Mouse (Mus musculus) left cerebral cortex, adult 2 months (tissue): ENCODE data around the gene Foxb1. TPM values are rescaled to one million over a fixed set of nuclear protein-coding genes. Genes with fewer than 3 reads are reported as not detected.

Experiments
- DNase-seq, 2 experiments: peaks; one replicate each; pipeline ENCODE4 v3.0.0; 2021 to 2022; ENCODE audit warnings: low spot score in 2 of 2, mixed read lengths in 1 of 2; ENCODE audit errors: extremely low spot score in 1 of 2
- H3K27ac ChIP-seq: fragments of 200-600 bp; 2 replicates; pipeline ENCODE4 v1.8.1; 2022
- H3K4me3 ChIP-seq: fragments of 200-600 bp; 2 replicates; pipeline ENCODE4 v1.8.1; 2022
- CTCF ChIP-seq: fragments of 200-600 bp; IDR thresholded peaks from 2 replicates; pipeline ENCODE4 v1.8.1; 2022; ENCODE audit warnings: antibody characterized with exemption, mild to moderate bottlenecking, moderate library complexity
- intact Hi-C: fragments of 180-260 bp; cut with DNase I; formaldehyde crosslinking; loops from one replicate; pipeline ENCODE4 v1.15.1; 2025
- long read RNA-seq, 2 experiments: library from polyadenylated mRNA; stranded (forward); transcript quantifications; one replicate each; pipeline ENCODE4 v2.0.0; 2021; ENCODE audit warnings: borderline mapping rate in 2 of 2
- total RNA-seq, 2 experiments: library from RNA; stranded (reverse); gene quantifications; 2 replicates each; pipeline ENCODE4 v1.2.3; 2021

Foxb1 gene
- not detected for total RNA-seq
- long read RNA-seq, experiment 1: 0 reads
- long read RNA-seq, experiment 2: 0 reads

DNA sequence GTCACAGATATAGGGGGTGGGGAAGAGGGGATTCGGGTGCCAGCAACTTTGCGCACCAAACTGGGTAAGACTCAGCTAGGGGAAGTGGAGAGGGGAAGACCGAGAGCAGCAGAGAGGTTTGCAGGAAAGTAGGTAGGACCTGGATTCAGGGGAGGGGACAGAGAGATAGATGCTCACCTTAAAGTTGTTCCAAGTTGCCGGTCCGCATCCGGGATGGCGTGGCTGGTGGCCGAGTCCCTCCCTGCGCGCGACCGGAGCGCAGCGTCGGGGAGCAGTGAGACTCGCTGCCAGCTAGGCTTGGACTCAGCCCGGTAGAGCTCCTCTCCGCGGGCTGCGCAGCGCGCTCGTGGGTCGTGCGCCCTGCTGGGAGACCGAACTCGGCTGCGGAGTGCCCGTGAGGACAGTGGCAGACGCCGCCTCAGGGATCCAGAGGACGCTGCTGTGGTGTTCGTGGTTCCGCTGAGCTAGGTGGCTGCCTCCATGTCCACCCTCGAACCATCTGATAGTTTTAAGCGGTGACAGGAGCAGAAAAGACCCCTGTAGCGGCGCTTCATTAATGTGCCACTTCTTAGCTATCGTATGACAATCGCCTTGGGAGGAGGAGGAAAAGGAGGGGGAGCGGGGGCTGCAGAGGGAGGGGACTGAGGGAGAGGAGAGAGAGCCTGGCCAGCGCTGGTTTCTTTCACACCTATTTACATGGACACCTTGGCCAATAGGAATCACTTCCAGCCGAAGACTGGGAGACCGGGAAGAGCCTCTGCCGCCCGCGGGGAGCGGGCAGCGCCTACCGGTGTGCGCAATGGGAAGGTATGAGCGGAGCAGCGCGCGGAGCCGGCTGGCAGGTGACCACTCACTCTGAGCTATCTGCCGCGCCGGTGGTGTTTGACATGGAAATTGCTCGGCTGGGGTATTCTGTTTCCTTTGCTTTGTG, at the start of gene Foxb1:
Foxb1 (minus strand) TSS at position 570 of the 931 bp plus-strand sequence.
- DNase-seq: no peak
- no peak for TF ChIP-seq CTCF
- intact Hi-C loops: no loop called here
- Histone ChIP-seq H3K4me3 (no peak within 1 kb of the TSS), H3K27ac (no peak within 1 kb of the TSS)

DNA sequence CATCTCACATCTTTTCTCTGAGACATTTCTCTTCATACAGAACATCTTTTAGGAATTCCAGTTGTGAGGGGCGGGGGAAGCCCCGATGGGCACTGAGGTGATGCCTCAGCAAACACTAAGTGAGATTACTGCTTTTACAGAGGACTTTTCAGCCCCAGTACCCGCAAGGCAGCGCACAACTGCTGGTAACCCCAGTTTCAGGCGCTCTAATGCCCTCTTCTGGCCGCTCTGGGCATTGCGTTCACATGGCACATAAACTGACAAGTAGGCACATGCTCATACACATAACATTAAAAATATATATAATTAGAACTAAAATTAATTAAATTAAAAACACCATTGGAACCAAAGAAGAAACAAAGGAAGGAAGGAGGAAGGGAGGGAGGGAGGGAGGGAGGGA, 29.8 kb upstream of the Foxb1 start:
- TF ChIP-seq CTCF: peak; percentile 18
- H3K4me3 ChIP-seq: no peak overlapping the region
- no peak for DNase-seq
- no peak overlapping the region for H3K27ac ChIP-seq
- intact Hi-C loops: no loop called here

DNA sequence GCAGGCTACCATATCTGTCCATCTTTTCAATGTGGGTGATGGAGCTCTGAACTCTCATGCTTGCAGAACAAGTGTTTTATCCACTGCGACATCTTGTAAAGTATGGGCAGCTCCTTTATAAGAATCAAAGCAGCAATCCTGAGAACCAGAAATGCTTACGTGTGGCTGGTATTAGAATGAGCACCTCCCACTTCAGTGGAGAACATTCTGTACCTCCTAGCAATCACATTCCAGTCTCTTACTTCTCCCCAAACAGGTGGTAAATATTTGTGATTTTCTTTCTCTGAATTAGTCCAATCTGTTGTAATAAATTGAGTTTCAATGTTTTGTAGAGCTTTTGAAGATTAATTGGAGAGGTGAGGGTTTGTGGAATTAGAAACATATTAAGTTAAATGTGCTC, 19.3 kb upstream of the Foxb1 start:
- no peak for DNase-seq
- no peak overlapping the region for H3K27ac ChIP-seq
- no peak overlapping the region for H3K4me3 ChIP-seq
- intact Hi-C loops: loop anchor here (10.0 kb wide), 1 partner anchor 205 kb away; the partner anchor contains the start of gene Bnip2
- TF ChIP-seq CTCF: no peak

DNA sequence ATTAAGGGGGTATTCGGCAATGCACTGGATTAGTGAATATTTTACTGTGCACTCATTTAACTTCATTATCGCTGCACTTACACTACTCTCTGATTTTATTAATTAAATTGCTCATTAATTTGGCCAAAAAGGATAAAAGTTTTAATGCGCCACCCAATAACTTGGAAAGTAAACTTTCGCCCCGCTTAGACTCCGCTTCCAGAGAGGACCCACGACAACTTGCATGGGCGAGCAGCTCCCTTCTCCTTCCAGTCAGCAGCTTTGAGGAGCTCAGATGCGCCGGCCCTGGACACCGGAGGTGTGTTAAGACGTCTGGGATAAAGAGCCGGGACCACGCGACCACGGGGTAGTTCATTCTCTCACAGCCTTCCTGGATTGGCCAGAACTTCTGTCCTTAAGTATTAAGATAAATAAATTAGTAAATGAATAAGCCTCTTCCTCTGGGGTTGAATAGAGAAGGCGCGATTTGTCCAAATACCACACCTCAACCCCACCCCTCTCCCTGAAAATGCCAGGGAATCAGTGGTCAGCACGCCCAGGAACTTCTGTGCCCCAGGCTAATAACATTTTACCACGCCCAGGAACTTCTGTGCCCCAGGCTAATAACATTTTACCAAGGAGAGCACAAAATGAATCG, 9.3 kb upstream of the Foxb1 start:
- DNase-seq: no peak
- no peak for TF ChIP-seq CTCF
- no peak overlapping the region for H3K27ac ChIP-seq
- intact Hi-C loops: loop anchor here (10.0 kb wide), 1 partner anchor 215 kb away; the partner anchor contains the start of gene Bnip2
- no peak overlapping the region for H3K4me3 ChIP-seq

DNA sequence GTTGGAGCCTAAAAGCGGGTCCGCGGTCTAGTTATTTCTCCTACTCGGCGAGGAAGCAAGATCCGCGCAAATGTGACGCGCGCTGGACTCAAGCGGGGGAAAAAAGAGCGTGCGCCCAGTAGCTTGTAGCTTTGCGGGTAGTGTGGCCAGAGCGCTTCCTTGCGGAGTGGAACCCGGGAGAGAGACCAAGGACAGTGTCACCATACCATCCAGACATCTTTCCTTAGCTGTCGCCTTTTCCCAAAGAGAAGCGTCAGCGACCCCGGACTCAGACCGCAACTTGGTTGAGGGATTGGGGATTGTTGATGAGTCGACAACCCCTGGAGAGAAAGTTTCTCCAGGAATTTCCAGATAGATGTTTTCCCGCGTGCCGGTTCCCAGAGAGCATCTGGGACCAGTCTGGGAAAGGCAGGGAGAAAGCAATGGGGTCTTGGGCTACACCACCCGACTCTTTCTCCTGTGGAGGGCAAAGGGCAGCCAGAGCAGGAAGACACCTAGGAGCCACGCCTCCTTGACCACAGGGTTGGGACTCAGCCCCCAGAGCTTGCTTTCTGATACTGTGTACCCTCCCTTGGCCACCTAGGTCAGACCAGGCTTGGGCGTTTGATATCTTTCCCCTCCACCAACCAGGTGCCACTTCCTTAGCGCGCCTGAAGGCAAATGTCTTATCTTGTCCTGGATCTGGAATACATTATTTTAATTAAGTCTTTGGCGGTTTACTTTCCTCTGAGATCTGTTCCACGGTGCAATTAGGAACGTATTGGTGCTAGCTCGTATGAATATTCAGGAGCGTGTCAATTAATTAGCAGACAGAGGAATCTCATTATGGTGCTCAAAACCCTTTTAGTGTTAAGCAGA, 8.6 kb upstream of the Foxb1 start:
- intact Hi-C loops: no loop called here
- Histone ChIP-seq H3K4me3 (no peak overlapping the region), H3K27ac (no peak overlapping the region)
- TF ChIP-seq CTCF: no peak
- no peak for DNase-seq

DNA sequence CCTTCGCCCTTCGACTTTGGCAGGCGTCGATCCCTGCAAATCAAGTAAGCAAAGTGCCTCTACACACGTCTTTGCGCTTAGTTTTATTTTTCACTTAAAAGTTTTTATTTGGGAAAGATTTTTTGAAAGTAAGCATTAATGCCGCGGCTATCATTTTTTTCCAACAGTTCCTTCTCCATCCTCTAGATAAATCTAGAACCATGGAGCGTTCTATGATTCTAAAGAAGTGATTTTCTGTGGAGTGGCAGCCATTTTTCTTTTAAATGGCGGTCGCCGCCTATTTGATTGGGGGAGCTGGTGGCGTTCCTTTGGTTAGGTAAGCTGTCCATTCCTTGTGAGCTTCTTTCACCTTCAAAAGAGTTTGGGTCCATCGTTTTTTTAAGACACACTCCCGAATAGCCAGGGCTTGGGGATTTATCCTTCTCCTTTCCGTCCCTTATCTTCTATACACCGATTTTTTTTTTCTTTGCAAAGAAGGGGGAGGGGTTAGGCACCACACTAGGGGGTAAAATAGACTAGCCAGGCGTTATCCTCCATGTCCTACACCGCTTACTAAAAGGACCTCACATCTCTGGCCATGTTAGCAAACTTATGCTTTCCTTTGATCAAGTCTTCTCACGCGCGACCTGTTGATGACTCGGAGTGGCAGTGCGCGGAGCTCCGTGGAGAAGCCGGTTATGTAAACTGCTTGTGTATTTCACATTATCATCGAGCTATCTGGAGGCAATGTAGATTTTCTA, 7.6 kb upstream of the Foxb1 start:
- no peak overlapping the region for H3K4me3 ChIP-seq
- intact Hi-C loops: no loop called here
- DNase-seq: no peak
- no peak overlapping the region for H3K27ac ChIP-seq
- TF ChIP-seq CTCF: no peak

DNA sequence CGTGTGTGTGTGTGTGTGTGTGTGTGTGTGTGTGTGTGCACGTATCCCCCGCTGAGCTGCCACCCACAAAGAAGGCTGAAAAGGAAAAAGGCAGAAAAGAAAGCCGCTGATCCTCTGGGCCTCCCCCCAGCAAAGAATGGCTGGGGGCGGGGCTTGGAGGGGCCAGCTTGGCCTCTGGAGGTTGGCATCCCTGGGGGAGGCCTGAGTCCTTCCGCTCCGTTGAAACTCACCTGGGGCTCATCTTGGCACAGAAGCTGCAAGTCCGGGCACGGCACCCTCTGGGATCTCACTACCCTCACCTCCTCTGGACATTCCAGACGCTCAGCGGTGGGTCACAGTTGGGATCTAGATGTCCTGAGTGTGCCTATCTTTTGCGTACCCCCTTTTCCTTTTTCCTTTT, 6.7 kb upstream of the Foxb1 start:
- H3K27ac ChIP-seq: no peak overlapping the region
- no peak for DNase-seq
- intact Hi-C loops: no loop called here
- no peak for TF ChIP-seq CTCF
- no peak overlapping the region for H3K4me3 ChIP-seq

DNA sequence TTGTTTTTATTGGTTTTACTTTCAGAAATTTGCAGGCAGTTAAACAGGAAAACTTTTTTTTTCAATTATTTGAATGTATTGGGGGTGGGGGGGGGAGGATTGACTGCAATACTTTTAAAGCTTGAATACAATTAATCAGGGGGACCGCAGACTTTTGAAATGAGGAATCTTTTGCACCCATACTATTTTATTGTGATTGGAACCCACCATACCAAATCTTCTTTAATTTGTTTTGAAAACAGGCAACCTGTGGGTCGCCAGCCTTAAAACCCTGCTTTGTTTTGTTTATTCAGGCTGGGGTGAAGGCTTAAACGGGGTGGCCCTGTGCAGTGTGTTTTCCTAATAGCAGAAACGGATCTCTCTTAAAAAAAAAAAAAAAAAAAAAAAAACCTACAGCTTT, 6.2 kb upstream of the Foxb1 start:
- no peak for TF ChIP-seq CTCF
- Histone ChIP-seq H3K4me3 (no peak overlapping the region), H3K27ac (no peak overlapping the region)
- intact Hi-C loops: no loop called here
- DNase-seq: no peak

DNA sequence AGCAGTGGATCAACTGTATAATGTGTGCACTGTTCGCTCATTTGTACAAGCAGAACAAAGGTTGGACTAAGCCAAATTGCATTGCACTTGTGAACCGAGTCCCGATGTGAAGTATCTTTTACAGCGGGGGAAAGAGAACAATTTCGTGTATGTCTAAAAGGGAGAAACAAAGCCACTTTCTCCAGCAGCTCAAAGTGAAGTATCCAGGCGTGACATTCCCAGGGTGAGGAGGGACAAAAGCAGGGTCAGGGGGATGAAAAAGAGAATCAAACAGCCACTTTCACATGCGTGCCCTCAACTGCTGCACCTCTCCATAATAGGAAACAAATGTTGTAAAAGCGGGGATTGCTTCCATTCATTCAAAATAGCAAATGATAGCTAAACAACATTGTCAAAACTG, 5.6 kb upstream of the Foxb1 start:
- Histone ChIP-seq H3K27ac (no peak overlapping the region), H3K4me3 (no peak overlapping the region)
- no peak for TF ChIP-seq CTCF
- intact Hi-C loops: no loop called here
- DNase-seq: no peak

DNA sequence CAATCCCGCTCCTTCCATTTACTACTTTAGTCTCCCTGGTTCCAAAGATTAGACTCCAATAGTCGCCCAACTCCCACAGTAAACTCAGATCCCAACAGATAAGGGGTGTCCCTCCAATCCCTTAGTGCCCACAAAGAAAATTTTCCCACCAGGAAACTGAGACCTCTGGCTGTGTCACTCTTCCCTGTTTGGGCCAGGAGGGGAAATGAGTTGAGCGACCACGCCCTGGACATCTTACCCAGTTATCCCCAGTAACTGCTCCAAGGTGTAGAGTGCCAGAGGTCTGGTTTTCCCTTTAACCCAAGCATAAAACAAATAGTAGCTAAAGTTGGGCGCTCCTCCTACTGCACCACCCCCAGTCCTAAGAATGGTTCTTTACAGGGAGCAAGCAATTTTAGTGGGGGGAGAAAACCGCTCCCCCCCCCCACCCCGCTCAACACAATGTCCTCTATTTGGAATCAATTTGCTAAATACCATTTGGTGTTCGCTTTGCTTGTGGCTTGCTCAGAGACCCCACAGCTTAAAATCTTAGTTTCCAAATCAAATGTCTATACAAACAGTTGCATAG, 4.8 kb upstream of the Foxb1 start:
- Histone ChIP-seq H3K27ac (no peak overlapping the region), H3K4me3 (no peak overlapping the region)
- intact Hi-C loops: no loop called here
- TF ChIP-seq CTCF: no peak
- no peak for DNase-seq
